Mouse (Mus musculus): ENCODE measurements around the gene Acot2. TPM values are rescaled to one million over a fixed set of nuclear protein-coding genes. Genes with fewer than 3 reads are reported as not detected.
A peak's percentile ranks its signal among the peaks of the same experiment; 100 is the strongest.
"Not testable (repeated sequence)": the region's sequence is repeated elsewhere in the genome, so short reads cannot be mapped to it uniquely, and the experiment has no call there.

The Acot2 gene
- total RNA-seq (2015; ENCODE audit: low replicate concordance) (0.72 and 1.3 TPM in 2 replicates), total RNA-seq (2017; ENCODE audit: low replicate concordance) (0.53 and 0.77 TPM in 2 replicates)

- ATAC-seq (replicated peaks; ENCODE audit: low FRiP score, poor library complexity, severe bottlenecking) = peak; percentile 54
Observed at GRCm38 (mm10) chr12:83987583-83988441, at the start of gene Acot2. TSS of gene Acot2 (plus strand) at chr12:83987861.

- not testable (repeated sequence) for ATAC-seq (replicated peaks; ENCODE audit: low FRiP score, poor library complexity, severe bottlenecking)
Observed at GRCm38 (mm10) chr12:83938592-83938991, 49.1 kb upstream of the Acot2 start.

DNA sequence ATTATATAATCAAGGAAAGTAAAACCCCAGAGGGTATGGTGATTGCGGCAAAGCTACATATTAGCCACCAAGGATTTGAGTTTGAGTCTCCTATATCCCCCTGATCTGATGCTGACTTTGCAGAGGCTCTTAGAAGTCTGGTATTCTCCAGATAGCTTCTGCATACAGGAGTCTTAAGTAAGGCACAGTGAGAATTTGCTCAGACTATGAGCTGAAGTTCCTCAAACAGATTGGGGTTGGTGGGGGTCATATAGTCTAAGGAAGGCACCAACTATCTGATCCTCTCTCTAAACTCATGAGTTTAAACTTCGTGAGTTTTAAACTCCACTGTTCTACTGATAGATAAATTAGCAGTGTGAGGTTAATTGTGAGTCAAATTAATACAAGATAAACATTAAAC lies 48.3 kb upstream of the Acot2 start:
- no peak for ATAC-seq (replicated peaks; ENCODE audit: low FRiP score, poor library complexity, severe bottlenecking)

DNA sequence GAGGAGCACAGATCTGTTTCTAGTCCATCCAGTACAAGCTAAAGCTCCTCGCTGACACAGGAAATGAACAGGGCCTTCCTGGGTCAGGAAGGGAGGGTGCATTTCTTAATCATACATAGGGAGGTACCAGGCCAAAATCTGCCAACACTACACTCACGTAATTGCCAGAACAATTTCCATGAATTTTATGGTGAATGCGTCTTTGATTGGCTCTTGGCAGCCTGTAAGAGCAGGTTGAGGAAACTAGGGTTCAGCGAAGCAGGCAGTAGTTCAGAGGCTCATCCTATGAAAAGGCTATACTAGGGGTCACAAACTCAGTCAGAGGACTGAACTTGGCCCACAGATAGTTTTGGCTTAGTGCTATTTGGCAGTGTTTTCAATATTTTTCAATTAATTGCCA lies 47.6 kb upstream of the Acot2 start:
- ATAC-seq (replicated peaks; ENCODE audit: low FRiP score, poor library complexity, severe bottlenecking) = no peak

DNA sequence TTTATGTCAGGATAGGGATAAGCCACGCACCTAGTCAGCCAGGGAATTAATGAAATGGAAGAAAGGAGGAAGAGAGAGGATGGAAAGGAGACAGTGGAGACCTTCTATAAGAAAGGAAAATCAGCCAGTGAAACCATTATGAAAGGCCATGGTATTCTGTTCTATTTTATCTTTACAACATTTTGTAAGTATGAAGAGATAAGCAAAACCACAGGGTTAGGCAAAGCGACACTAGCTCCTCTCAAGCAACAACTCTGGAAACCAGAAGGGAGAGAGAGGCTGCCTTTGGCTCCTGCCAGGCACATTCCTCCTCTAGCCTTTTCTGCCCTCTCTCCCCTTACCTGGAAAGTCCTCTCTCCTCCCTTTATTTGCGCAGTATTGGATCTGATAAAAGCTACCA lies 45.7 kb upstream of the Acot2 start:
- no peak for ATAC-seq (replicated peaks; ENCODE audit: low FRiP score, poor library complexity, severe bottlenecking)

DNA sequence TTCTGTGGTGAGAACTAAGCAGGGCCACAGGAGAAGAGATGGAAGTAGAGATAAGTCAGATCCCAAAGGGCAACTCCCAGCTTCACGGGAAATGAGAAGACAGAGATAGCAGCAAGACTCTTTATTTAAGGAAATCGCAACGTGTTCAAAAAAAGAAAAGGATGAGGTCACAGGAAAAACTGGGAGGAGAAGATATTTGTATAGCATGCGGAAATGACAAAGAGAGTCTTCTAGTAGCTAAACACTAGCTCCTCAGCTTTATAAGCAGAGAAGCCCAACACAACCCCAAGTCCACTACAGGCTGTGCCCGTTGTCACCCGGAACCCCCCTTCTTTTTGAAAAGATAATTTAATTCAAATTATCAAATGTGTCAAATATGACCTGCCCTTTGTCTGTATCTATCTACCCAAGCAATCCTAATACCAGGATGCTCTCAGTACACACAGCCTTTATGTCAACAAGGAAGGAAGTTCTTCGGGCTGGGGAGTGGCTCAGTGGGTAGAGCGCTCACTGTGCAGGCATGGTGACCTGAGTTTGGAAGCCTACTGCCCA lies 40.3 kb upstream of the Acot2 start:
- no peak for ATAC-seq (replicated peaks; ENCODE audit: low FRiP score, poor library complexity, severe bottlenecking)

GRCm38 (mm10) chr12:83949043-83949442 lies 38.6 kb upstream of the Acot2 start:
- peak; percentile 46; the same call in 1 of the 2 replicates for ATAC-seq (replicated peaks; ENCODE audit: low FRiP score, poor library complexity, severe bottlenecking)

DNA sequence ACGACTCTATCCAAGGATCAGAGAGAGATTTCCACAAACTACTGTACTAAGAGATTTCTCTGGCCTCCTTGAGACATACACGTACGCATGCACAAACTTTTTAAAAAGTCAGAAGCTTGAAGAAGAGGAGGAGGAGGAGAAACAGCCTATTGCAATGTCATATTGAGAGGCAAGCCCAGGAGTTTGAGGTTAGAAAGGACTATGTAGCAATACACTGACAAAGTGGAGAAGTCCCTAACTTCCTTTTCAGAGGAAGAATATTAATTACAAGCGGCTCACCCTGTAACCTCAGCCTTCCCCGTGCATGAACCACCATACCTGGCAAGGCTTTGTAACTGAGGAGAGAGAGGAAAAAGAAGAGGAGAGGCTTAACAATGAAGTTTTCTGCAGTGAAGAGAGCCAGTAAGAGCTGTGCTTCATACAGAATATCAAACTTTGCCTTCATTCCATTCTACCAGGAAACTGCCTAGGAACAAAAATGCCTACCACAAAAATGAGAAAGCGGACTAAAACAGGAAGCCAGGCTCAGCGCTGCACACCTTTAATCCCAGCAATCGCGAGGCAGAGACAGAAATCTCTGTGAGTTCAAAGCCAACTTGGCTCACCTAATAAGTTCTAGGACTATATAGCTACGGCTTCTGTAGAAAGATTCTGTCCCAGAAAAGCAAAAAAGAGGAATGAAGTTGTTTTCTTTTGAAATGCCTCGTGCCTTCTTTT lies 37.7 kb upstream of the Acot2 start:
- no peak for ATAC-seq (replicated peaks; ENCODE audit: low FRiP score, poor library complexity, severe bottlenecking)

DNA sequence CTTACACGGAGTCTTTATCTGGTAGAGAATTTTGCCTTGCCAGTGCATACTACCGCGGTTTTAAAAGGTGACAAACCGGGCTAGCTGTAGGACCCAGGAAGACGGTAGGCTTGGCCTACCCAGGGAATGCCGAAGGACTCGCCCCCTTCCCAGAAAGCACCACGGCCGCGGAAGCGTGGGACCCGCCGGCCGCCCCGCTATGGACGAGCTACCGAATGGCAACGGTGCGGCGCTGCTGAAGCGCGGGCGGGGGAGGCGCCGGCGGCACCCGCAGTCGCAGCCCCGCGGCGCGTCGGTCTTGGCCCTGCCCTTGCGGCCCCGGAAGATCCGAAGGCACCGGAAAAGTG lies 37.2 kb upstream of the Acot2 start, which contains the start of gene Riox1:
Riox1 (plus strand) TSS at position 116 of the 347 bp plus-strand sequence.
- ATAC-seq (replicated peaks; ENCODE audit: low FRiP score, poor library complexity, severe bottlenecking) = peak; percentile 68

DNA sequence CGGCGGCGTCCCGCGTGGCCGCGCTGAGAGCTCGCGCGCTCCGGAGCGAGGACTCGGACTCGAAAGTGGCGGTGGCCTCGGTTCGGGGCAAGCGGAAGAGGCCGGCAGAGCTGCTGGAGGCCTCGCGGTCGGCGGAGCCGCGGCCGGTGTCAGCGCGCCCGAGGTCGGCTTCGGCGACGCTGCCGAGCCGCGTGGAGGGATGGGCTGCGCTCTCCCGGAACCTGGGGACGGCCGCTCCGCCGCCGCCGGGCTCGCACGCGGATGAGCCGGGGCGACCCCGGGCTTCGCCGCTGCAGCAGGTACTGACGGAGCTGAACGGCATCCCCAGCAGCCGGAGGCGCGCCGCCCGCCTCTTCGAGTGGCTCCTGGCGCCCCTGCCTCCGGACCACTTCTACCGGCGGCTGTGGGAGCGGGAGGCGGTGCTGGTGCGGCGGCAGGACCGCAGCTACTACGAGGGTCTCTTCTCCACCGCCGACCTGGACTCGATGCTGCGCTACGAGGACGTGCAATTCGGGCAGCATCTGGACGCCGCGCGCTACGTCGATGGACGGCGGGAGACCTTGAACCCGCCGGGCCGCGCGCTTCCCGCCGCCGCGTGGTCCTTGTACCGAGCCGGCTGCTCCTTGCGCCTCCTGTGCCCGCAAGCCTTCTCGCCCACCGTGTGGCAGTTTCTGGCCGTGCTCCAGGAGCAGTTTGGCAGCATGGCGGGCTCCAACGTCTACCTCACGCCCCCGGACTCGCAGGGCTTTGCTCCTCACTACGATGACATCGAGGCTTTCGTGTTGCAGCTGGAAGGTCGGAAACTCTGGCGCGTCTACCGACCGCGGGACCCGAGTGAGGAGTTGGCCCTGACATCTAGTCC lies 36.6 kb upstream of the Acot2 start:
- ATAC-seq (replicated peaks; ENCODE audit: low FRiP score, poor library complexity, severe bottlenecking) = no peak

DNA sequence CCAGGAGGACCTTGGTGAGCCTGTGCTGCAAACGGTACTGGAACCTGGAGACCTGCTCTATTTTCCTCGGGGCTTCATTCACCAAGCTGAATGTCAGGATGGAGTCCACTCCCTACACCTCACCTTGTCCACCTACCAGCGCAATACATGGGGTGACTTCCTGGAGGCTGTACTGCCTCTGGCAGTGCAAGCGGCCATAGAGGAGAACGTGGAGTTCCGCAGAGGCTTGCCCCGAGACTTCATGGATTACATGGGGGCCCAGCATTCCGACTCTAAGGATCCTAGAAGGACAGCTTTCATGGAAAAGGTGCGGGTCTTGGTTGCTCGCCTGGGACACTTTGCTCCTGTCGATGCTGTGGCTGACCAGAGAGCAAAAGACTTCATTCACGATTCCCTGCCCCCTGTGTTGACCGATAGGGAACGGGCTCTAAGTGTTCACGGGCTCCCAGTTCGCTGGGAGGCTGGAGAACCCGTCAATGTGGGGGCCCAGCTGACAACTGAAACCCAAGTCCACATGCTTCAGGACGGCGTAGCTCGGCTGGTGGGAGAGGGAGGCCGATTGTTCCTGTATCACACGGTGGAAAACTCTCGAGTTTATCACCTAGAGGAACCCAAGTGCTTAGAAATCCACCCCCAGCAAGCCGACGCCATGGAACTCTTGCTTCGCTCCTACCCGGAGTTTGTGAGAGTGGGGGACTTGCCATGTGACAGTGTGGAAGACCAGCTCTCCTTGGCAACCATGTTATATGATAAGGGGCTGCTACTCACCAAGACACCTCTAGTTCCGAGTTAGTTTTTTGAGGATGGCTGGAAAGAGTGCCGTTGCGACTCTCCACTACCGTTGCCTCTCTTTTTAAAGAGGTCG lies 35.7 kb upstream of the Acot2 start:
- ATAC-seq (replicated peaks; ENCODE audit: low FRiP score, poor library complexity, severe bottlenecking) = no peak

GRCm38 (mm10) chr12:83958278-83958677 lies 29.4 kb upstream of the Acot2 start:
- no peak for ATAC-seq (replicated peaks; ENCODE audit: low FRiP score, poor library complexity, severe bottlenecking)

- ATAC-seq (replicated peaks; ENCODE audit: low FRiP score, poor library complexity, severe bottlenecking) = no peak
Observed at GRCm38 (mm10) chr12:83965235-83965634, 22.4 kb upstream of the Acot2 start.

DNA sequence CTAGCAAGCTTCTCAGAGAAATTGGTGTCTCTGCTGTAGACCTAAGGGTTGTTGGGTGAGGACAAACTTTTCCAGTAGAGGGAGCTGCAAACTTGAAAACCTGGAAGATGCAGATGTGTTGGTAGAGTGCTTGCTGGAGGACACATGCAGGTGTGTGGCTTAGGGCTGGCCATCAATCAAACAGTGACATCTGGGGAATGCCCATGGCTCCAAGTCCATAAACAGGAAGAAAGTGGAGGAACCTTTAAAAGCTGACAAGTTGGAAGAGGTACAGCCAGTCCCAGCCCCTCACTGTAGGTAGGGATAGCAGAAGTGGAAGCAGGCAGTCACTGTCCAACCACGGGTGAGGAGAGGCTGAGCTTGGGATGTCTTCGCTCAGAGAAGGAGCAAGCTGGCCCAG lies 15.5 kb upstream of the Acot2 start:
- ATAC-seq (replicated peaks; ENCODE audit: low FRiP score, poor library complexity, severe bottlenecking) = no peak

GRCm38 (mm10) chr12:83978862-83979261 lies 8.8 kb upstream of the Acot2 start:
- ATAC-seq (replicated peaks; ENCODE audit: low FRiP score, poor library complexity, severe bottlenecking) = no peak

DNA sequence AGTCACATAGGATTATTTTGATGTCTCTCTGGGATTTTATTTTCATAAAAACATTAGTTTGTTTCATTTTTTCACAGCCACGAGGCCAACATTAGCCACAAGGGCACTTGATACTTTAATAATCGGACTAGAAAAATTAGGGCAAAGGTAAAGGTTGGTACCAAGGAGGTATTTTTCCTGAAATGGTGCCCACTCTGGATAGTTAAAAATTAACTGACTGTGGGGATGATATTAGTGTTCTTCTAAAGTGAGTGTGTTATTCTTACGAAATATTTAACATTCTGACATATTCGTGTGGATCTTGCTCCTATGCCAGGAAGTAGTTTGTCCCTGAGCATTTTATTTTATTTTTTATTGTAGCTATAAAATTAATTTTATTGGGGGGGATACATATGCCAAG lies 6.0 kb upstream of the Acot2 start:
- ATAC-seq (replicated peaks; ENCODE audit: low FRiP score, poor library complexity, severe bottlenecking) = no peak

GRCm38 (mm10) chr12:83984752-83985151 lies 2.9 kb upstream of the Acot2 start, which contains the start of gene Heatr4:
TSS of gene Heatr4 (minus strand) at chr12:83984852.
- ATAC-seq (replicated peaks; ENCODE audit: low FRiP score, poor library complexity, severe bottlenecking) = no peak

DNA sequence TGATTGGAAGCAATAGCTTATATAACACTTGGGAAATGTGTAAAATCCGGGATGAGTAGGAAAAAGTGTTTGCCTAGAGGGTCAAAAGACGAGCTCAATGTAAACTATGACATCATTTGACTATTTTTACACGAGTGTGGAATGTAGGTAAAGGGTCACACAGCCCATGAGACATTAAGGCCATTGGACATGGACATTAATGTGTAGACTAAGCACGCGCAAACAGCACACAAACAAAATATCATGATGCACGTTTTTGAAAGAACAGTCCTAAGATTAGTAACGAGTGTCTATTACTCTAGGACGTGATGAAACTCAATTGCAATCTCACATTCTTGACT lies 449 bp upstream of the Acot2 start:
- ATAC-seq (replicated peaks; ENCODE audit: low FRiP score, poor library complexity, severe bottlenecking) = no peak

GRCm38 (mm10) chr12:83988483-83988882 lies 822 bp downstream of the Acot2 start:
- no peak for ATAC-seq (replicated peaks; ENCODE audit: low FRiP score, poor library complexity, severe bottlenecking)
